Mouse (Mus musculus): ENCODE results near the gene Arhgap42. TPM values are rescaled to one million over a fixed set of nuclear protein-coding genes. Genes with fewer than 3 reads are reported as not detected.

Gene Arhgap42
- polyA plus RNA-seq, 1 experiment from 2014 or later = 12.3 TPM

- Histone ChIP-seq H3K36me3 (ENCODE audit: control insufficient read depth, insufficient read depth, low read length) (no peaks in the 10 kb centered on the region), H3K9me3 (replicated peaks; ENCODE audit: control insufficient read depth, low read length) (no peaks in the 10 kb centered on the region), H3K9ac (ENCODE audit: low read length) (no peak overlapping the region), H3K4me1 (ENCODE audit: control insufficient read depth, insufficient read depth, low read length) (no peaks in the 10 kb centered on the region), H3K27me3 (replicated peaks; ENCODE audit: control insufficient read depth, insufficient read depth, low read length) (no peaks in the 10 kb centered on the region), H3K27ac (ENCODE audit: low read depth, low read length) (no peak overlapping the region), H3K4me3 (ENCODE audit: low read depth, low read length) (no peak overlapping the region), H3K4me2 (ENCODE audit: low read length) (no peak overlapping the region)
- 54% methylated on average over 7 of the region's 7 CpGs for WGBS
- no peak for ATAC-seq
- DNase-seq (ENCODE audit: low spot score) = no peak
Measured at GRCm38 (mm10) chr9:9142561-9142960, 96.3 kb downstream of the Arhgap42 start.

GRCm38 (mm10) chr9:9142144-9142543 is 96.8 kb downstream of the Arhgap42 start:
- H3K36me3 ChIP-seq (ENCODE audit: control insufficient read depth, insufficient read depth, low read length) = no peaks in the 10 kb centered on the region
- no peak overlapping the region for H3K4me2 ChIP-seq (ENCODE audit: low read length)
- ATAC-seq (no peak), DNase-seq (ENCODE audit: low spot score) (no peak)
- H3K27ac ChIP-seq (ENCODE audit: low read depth, low read length) = no peak overlapping the region
- no peaks in the 10 kb centered on the region for H3K9me3 ChIP-seq (replicated peaks; ENCODE audit: control insufficient read depth, low read length)
- H3K9ac ChIP-seq (ENCODE audit: low read length) = no peak overlapping the region
- H3K4me3 ChIP-seq (ENCODE audit: low read depth, low read length) = no peak overlapping the region
- WGBS = 58% methylated on average over 1 of the region's 1 CpGs
- H3K27me3 ChIP-seq (replicated peaks; ENCODE audit: control insufficient read depth, insufficient read depth, low read length) = no peaks in the 10 kb centered on the region
- no peaks in the 10 kb centered on the region for H3K4me1 ChIP-seq (ENCODE audit: control insufficient read depth, insufficient read depth, low read length)

DNA sequence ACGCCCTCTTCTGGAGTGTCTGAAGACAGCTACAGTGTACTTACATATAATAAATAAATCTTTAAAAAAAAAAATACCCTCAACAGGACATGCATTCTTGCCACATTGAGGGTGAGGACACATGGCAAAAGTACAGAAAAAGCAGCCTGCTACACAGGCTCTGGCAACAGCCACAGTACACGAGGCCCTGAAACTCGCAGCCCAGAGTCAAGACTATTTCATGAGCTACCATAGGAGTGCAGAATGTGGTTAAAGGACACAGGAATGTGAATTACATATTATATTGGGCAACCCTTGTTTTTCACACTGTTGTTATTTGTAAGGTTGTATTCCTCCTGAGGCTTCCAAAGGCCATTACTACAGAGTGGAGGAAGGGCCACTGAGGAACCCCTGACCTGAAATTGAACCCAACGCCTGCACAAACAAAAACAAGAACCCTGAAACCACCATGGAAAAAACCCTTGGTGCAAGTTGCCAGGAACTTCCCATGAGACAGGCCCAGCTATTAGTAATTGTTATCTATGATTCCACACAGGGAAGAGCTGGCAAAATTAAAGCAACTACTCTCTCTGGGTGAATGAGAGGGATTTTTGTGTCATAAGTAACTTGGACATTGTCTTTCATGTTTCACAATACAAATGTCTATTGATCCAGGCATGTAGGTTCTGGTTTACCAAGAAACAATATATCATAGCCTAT is 109.8 kb downstream of the Arhgap42 start:
- Histone ChIP-seq H3K4me1 (ENCODE audit: control insufficient read depth, insufficient read depth, low read length) (no peaks in the 10 kb centered on the region), H3K27me3 (replicated peaks; ENCODE audit: control insufficient read depth, insufficient read depth, low read length) (no peaks in the 10 kb centered on the region), H3K9me3 (replicated peaks; ENCODE audit: control insufficient read depth, low read length) (0 out of 2 replicates have a peak, but pooled peaks cover 2% of the 10 kb centered on the region), H3K9ac (ENCODE audit: low read length) (no peak overlapping the region), H3K4me2 (ENCODE audit: low read length) (no peak overlapping the region), H3K36me3 (ENCODE audit: control insufficient read depth, insufficient read depth, low read length) (no peaks in the 10 kb centered on the region), H3K4me3 (ENCODE audit: low read depth, low read length) (no peak overlapping the region), H3K27ac (ENCODE audit: low read depth, low read length) (no peak overlapping the region)
- WGBS = 89% methylated on average over 4 of the region's 4 CpGs
- no peak for ATAC-seq
- DNase-seq (ENCODE audit: low spot score) = no peak

- Histone ChIP-seq H3K9ac (ENCODE audit: low read length) (no peak overlapping the region), H3K4me3 (ENCODE audit: low read depth, low read length) (no peak overlapping the region), H3K27ac (ENCODE audit: low read depth, low read length) (no peak overlapping the region), H3K27me3 (replicated peaks; ENCODE audit: control insufficient read depth, insufficient read depth, low read length) (no peaks in the 10 kb centered on the region), H3K9me3 (replicated peaks; ENCODE audit: control insufficient read depth, low read length) (no peaks in the 10 kb centered on the region), H3K4me2 (ENCODE audit: low read length) (no peak overlapping the region), H3K4me1 (ENCODE audit: control insufficient read depth, insufficient read depth, low read length) (no peaks in the 10 kb centered on the region), H3K36me3 (ENCODE audit: control insufficient read depth, insufficient read depth, low read length) (no peaks in the 10 kb centered on the region)
- DNase-seq (ENCODE audit: low spot score) (peak; percentile 13), ATAC-seq (no peak; the same call in 1 of the 2 replicates)
- WGBS = 31% methylated on average over 4 of the region's 4 CpGs
Measured at GRCm38 (mm10) chr9:9127041-9127755, 111.7 kb downstream of the Arhgap42 start.

DNA sequence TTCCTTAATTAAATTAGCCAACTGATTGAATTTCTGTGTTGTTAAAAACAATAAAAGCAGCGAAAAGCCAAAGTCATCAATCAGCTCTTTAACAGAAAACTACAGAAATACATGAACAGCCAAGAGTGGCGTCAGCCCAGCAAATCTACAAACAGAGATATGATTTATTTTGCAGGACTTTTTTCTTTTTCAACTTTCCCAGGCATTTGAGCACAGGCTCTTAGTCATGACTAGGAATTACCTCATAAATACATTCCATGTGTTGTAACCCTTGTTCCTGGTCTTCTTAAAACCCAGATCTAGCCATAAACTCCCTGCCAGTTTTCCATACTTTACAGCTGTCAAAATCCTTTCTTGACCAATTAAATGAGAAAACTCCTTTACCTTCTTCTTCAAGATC is 114.7 kb downstream of the Arhgap42 start:
- no peak overlapping the region for H3K4me2 ChIP-seq (ENCODE audit: low read length)
- no peaks in the 10 kb centered on the region for H3K27me3 ChIP-seq (replicated peaks; ENCODE audit: control insufficient read depth, insufficient read depth, low read length)
- H3K4me1 ChIP-seq (ENCODE audit: control insufficient read depth, insufficient read depth, low read length) = no peaks in the 10 kb centered on the region
- no peak for DNase-seq (ENCODE audit: low spot score)
- H3K27ac ChIP-seq (ENCODE audit: low read depth, low read length) = no peak overlapping the region
- WGBS = 88% methylated on average over 2 of the region's 2 CpGs
- ATAC-seq = no peak
- no peaks in the 10 kb centered on the region for H3K9me3 ChIP-seq (replicated peaks; ENCODE audit: control insufficient read depth, low read length)
- no peaks in the 10 kb centered on the region for H3K36me3 ChIP-seq (ENCODE audit: control insufficient read depth, insufficient read depth, low read length)
- H3K9ac ChIP-seq (ENCODE audit: low read length) = no peak overlapping the region
- no peak overlapping the region for H3K4me3 ChIP-seq (ENCODE audit: low read depth, low read length)

DNA sequence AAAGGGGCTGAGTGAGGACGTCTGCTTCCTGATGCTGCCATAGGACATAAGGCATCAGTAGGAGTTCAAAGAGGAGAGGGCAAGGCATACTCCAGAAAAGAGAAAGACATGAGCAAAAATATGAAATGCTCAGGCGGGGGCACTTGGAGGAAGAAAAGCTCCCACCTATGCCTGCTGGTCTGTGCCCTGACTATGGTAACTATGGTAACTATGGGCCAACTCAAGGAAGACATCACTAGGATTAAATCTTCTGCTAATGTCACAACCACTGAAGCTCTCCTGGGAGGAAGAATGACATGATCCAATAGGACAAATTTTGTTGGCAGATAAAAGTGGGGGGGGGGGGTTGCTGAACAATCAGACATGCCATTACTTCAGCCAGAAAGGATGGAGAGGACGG is 124.6 kb downstream of the Arhgap42 start:
- Histone ChIP-seq H3K27ac (ENCODE audit: low read depth, low read length) (no peak overlapping the region), H3K9me3 (replicated peaks; ENCODE audit: control insufficient read depth, low read length) (no peaks in the 10 kb centered on the region), H3K9ac (ENCODE audit: low read length) (no peak overlapping the region), H3K4me1 (ENCODE audit: control insufficient read depth, insufficient read depth, low read length) (no peaks in the 10 kb centered on the region), H3K36me3 (ENCODE audit: control insufficient read depth, insufficient read depth, low read length) (no peaks in the 10 kb centered on the region), H3K27me3 (replicated peaks; ENCODE audit: control insufficient read depth, insufficient read depth, low read length) (no peaks in the 10 kb centered on the region), H3K4me2 (ENCODE audit: low read length) (no peak overlapping the region), H3K4me3 (ENCODE audit: low read depth, low read length) (no peak overlapping the region)
- no peak for DNase-seq (ENCODE audit: low spot score)
- 83% methylated on average over 3 of the region's 3 CpGs for WGBS
- no peak for ATAC-seq

DNA sequence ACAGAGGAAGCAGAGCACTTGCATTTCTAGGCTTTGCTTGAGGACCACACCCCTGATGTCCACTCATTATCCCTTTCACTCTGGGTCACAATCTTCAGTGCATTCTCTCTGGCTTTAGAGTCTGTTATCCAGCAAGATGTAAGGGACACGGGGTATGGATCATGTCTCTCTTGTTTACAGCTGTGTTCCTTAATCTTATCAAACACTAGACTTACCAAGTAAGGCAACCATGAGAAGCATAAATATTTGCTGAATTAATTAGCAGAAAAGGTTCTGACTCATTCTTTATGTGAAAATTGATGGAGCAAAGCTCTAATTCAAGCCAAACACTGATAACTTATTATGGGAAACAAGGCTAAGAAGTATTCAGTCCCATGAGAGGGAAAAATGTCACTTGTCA is 125.1 kb downstream of the Arhgap42 start:
- Histone ChIP-seq H3K27me3 (replicated peaks; ENCODE audit: control insufficient read depth, insufficient read depth, low read length) (no peaks in the 10 kb centered on the region), H3K4me2 (ENCODE audit: low read length) (no peak overlapping the region), H3K36me3 (ENCODE audit: control insufficient read depth, insufficient read depth, low read length) (no peaks in the 10 kb centered on the region), H3K9ac (ENCODE audit: low read length) (no peak overlapping the region), H3K27ac (ENCODE audit: low read depth, low read length) (no peak overlapping the region), H3K4me3 (ENCODE audit: low read depth, low read length) (no peak overlapping the region), H3K4me1 (ENCODE audit: control insufficient read depth, insufficient read depth, low read length) (no peaks in the 10 kb centered on the region), H3K9me3 (replicated peaks; ENCODE audit: control insufficient read depth, low read length) (no peaks in the 10 kb centered on the region)
- ATAC-seq (no peak), DNase-seq (ENCODE audit: low spot score) (no peak)
- 78% methylated on average over 1 of the region's 1 CpGs for WGBS

DNA sequence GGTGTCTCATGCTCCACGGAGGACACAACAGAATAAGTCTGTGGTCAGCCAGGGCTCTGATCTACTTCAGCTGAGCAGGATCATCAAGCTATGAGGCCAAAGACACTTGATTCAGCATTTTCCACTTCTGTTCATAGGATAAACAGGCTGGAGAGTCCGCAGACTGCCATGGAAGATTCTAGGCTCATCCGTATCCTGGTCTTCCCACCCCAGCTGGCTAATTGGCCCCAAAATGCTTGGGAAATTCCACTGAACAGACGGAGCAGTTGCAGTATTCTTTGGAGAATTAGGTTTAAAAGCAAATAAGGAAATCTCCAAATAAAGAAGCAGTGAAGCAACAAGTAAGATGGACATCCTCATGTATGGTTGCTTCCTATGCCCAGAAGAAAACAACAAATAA is 126.0 kb downstream of the Arhgap42 start:
- Histone ChIP-seq H3K27ac (ENCODE audit: low read depth, low read length) (no peak overlapping the region), H3K27me3 (replicated peaks; ENCODE audit: control insufficient read depth, insufficient read depth, low read length) (no peaks in the 10 kb centered on the region), H3K4me2 (ENCODE audit: low read length) (no peak overlapping the region), H3K9ac (ENCODE audit: low read length) (no peak overlapping the region), H3K36me3 (ENCODE audit: control insufficient read depth, insufficient read depth, low read length) (no peaks in the 10 kb centered on the region), H3K4me1 (ENCODE audit: control insufficient read depth, insufficient read depth, low read length) (no peaks in the 10 kb centered on the region), H3K9me3 (replicated peaks; ENCODE audit: control insufficient read depth, low read length) (no peaks in the 10 kb centered on the region), H3K4me3 (ENCODE audit: low read depth, low read length) (no peak overlapping the region)
- DNase-seq (ENCODE audit: low spot score) (no peak), ATAC-seq (no peak)
- WGBS = 84% methylated on average over 4 of the region's 4 CpGs

DNA sequence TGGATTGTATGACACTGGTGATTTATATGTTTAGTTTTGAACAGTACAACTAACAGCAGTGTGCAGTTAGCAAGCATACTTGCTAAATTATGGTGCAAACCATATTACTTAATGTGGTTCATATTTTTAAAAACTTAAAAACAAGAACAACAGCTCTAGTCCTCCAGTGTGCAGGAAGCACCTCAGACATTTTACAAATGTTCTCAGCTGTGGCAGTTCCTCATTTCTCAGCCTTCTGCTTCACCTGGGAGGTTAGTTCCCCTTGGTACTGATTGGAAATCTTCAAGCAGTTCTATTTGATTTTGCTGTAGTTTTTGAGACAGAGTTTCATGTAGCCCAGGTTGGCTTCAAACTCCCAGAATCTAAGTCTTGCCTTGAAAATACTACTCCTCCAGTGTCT is 131.2 kb downstream of the Arhgap42 start:
- no peak for DNase-seq (ENCODE audit: low spot score)
- H3K36me3 ChIP-seq (ENCODE audit: control insufficient read depth, insufficient read depth, low read length) = no peaks in the 10 kb centered on the region
- H3K9ac ChIP-seq (ENCODE audit: low read length) = no peak overlapping the region
- no peaks in the 10 kb centered on the region for H3K9me3 ChIP-seq (replicated peaks; ENCODE audit: control insufficient read depth, low read length)
- no peak overlapping the region for H3K27ac ChIP-seq (ENCODE audit: low read depth, low read length)
- H3K27me3 ChIP-seq (replicated peaks; ENCODE audit: control insufficient read depth, insufficient read depth, low read length) = no peaks in the 10 kb centered on the region
- H3K4me2 ChIP-seq (ENCODE audit: low read length) = no peak overlapping the region
- ATAC-seq = no peak
- H3K4me3 ChIP-seq (ENCODE audit: low read depth, low read length) = no peak overlapping the region
- no peaks in the 10 kb centered on the region for H3K4me1 ChIP-seq (ENCODE audit: control insufficient read depth, insufficient read depth, low read length)

Data from forebrain, embryonic 14.5 days (tissue).